Mouse (Mus musculus) limb, embryonic 13.5 days (tissue): ENCODE measurements around the gene Syngap1. TPM values are rescaled to one million over a fixed set of nuclear protein-coding genes. Genes with fewer than 3 reads are reported as not detected.
"Not testable (repeated sequence)": the region's sequence is repeated elsewhere in the genome, so short reads cannot be mapped to it uniquely, and the experiment has no call there.

Experiments used
- ATAC-seq: fragments of 200-750 bp; cut with Nextera tagmentation; 2 replicates; pipeline ENCODE4 v1.8.0; 2017; ENCODE audit warnings: low read depth, moderate number of reproducible peaks, moderate TSS enrichment; ENCODE audit not compliant: low FRiP score
- H3K27ac ChIP-seq: fragments of 300-500 bp; sonication (generic); 2 replicates; pipeline ENCODE4 v1.5.1; 2015; ENCODE audit warnings: inconsistent platforms, mild to moderate bottlenecking, moderate library complexity
- H3K27me3 ChIP-seq: fragments of 300-500 bp; sonication (generic); 2 replicates; pipeline ENCODE4 v1.6.1; 2015; ENCODE audit warnings: mild to moderate bottlenecking, inconsistent platforms
- H3K36me3 ChIP-seq: fragments of 300-500 bp; sonication (generic); 2 replicates; pipeline ENCODE4 v1.6.1; 2015; ENCODE audit warnings: inconsistent platforms, mild to moderate bottlenecking, moderate library complexity
- H3K4me1 ChIP-seq: fragments of 300-500 bp; sonication (generic); 2 replicates; pipeline ENCODE4 v1.6.1; 2015; ENCODE audit warnings: inconsistent platforms
- H3K4me2 ChIP-seq: fragments of 300-500 bp; sonication (generic); replicated peaks from 2 replicates; pipeline ENCODE4 v1.6.1; 2015; ENCODE audit warnings: inconsistent platforms, mild to moderate bottlenecking, moderate library complexity
- H3K4me3 ChIP-seq: fragments of 300-500 bp; sonication (generic); 2 replicates; pipeline ENCODE4 v1.5.1; 2015; ENCODE audit warnings: moderate library complexity, mild to moderate bottlenecking, inconsistent platforms
- H3K9ac ChIP-seq: fragments of 300-500 bp; sonication (generic); 2 replicates; pipeline ENCODE4 v1.6.1; 2015; ENCODE audit warnings: mild to moderate bottlenecking, inconsistent platforms
- H3K9me3 ChIP-seq: fragments of 300-500 bp; sonication (generic); 2 replicates; pipeline ENCODE4 v1.6.1; 2016; ENCODE audit warnings: inconsistent platforms
- WGBS: fragments of 180-500 bp; shearing (Covaris S2); methylation state at CpG from one replicate; pipeline ENCODE4 v1.1.7; 2015; 5-methylcytosine and 5-hydroxymethylcytosine counted together
- polyA plus RNA-seq: library from polyadenylated mRNA; unstranded; fragments of >200 nt; fragmentation: Nextera tagmentation; extraction: Ambion mirVana; gene quantifications from 2 replicates; pipeline ENCODE4 v1.2.1, GENCODE M21; 2015

Syngap1 gene
- polyA plus RNA-seq, 1 experiment from 2014 or later = 3.6 TPM

GRCm38 (mm10) chr17:26918343-26918742, 22.7 kb upstream of the Syngap1 start:
- H3K36me3 ChIP-seq = peaks cover 16% of the 10 kb centered on the region
- no peak overlapping the region for H3K27ac ChIP-seq
- peak overlapping the region; percentile 74 for H3K4me3 ChIP-seq
- no peak for ATAC-seq
- no peaks in the 10 kb centered on the region for H3K9me3 ChIP-seq
- 0 out of 2 replicates have a peak overlapping the region, but pooled peaks have one; percentile 45 for H3K9ac ChIP-seq
- peak overlapping the region; percentile 72 for H3K4me2 ChIP-seq
- H3K27me3 ChIP-seq = no peaks in the 10 kb centered on the region
- peaks cover 11% of the 10 kb centered on the region for H3K4me1 ChIP-seq
- 71% methylated on average over 2 of the region's 2 CpGs for WGBS

GRCm38 (mm10) chr17:26919516-26919915, 21.5 kb upstream of the Syngap1 start:
- Histone ChIP-seq H3K36me3 (peaks cover 24% of the 10 kb centered on the region), H3K4me1 (peaks cover 11% of the 10 kb centered on the region)
- H3K9me3 ChIP-seq, H3K4me3 ChIP-seq, H3K27me3 ChIP-seq, ATAC-seq, H3K4me2 ChIP-seq, H3K9ac ChIP-seq, H3K27ac ChIP-seq: not testable (repeated sequence)
- WGBS = 71% methylated on average over 2 of the region's 2 CpGs

GRCm38 (mm10) chr17:26922368-26922767, 18.7 kb upstream of the Syngap1 start:
- Histone ChIP-seq H3K4me1 (peaks cover 11% of the 10 kb centered on the region), H3K36me3 (peaks cover 48% of the 10 kb centered on the region)
- not testable (repeated sequence) for H3K4me2 ChIP-seq, H3K4me3 ChIP-seq, H3K27me3 ChIP-seq, H3K27ac ChIP-seq, H3K9ac ChIP-seq, H3K9me3 ChIP-seq, ATAC-seq
- WGBS = 79% methylated on average over 6 of the region's 6 CpGs

- H3K27me3 ChIP-seq, H3K9me3 ChIP-seq, H3K4me1 ChIP-seq, ATAC-seq, H3K9ac ChIP-seq, H3K4me3 ChIP-seq, H3K27ac ChIP-seq, H3K4me2 ChIP-seq: not testable (repeated sequence)
- 94% methylated on average over 9 of the region's 9 CpGs for WGBS
- H3K36me3 ChIP-seq = peaks cover 71% of the 10 kb centered on the region
Observed at GRCm38 (mm10) chr17:26925414-26925813, 15.6 kb upstream of the Syngap1 start.

- not testable (repeated sequence) for H3K27me3 ChIP-seq, H3K9ac ChIP-seq, H3K27ac ChIP-seq, H3K4me2 ChIP-seq, H3K9me3 ChIP-seq, H3K4me3 ChIP-seq, ATAC-seq
- WGBS = 69% methylated on average over 7 of the region's 7 CpGs
- H3K36me3 ChIP-seq = peaks cover 54% of the 10 kb centered on the region
- H3K4me1 ChIP-seq = peaks cover 19% of the 10 kb centered on the region
Observed at GRCm38 (mm10) chr17:26931795-26932194, 9.3 kb upstream of the Syngap1 start.

- no peaks in the 10 kb centered on the region for H3K27me3 ChIP-seq
- H3K9me3 ChIP-seq = no peaks in the 10 kb centered on the region
- peak within 1 kb of the TSS; percentile 74 for H3K4me3 ChIP-seq
- WGBS = 0% methylated on average over 41 of the region's 43 CpGs
- ATAC-seq = peak; percentile 89
- peak within 1 kb of the TSS; percentile 87 for H3K27ac ChIP-seq
- peaks cover 25% of the 10 kb centered on the region for H3K4me1 ChIP-seq
- H3K36me3 ChIP-seq = peaks cover 52% of the 10 kb centered on the region
- peak within 1 kb of the TSS; percentile 84 for H3K9ac ChIP-seq
- peak within 1 kb of the TSS; percentile 93 for H3K4me2 ChIP-seq
Observed at GRCm38 (mm10) chr17:26932839-26933398, 8.1 kb upstream of the Syngap1 start, which contains the start of gene Phf1. Gene Phf1, plus strand, starts transcription at chr17:26933052.

- no peaks in the 10 kb centered on the region for H3K27me3 ChIP-seq
- 6% methylated on average over 13 of the region's 13 CpGs for WGBS
- H3K4me3 ChIP-seq = peak overlapping the region; percentile 74
- ATAC-seq = peak; percentile 8; the same call in 1 of the 2 replicates
- H3K9ac ChIP-seq = peak overlapping the region; percentile 84
- no peaks in the 10 kb centered on the region for H3K9me3 ChIP-seq
- peaks cover 51% of the 10 kb centered on the region for H3K36me3 ChIP-seq
- H3K4me1 ChIP-seq = peaks cover 30% of the 10 kb centered on the region
- peak overlapping the region; percentile 87 for H3K27ac ChIP-seq
- H3K4me2 ChIP-seq = peak overlapping the region; percentile 93
Observed at GRCm38 (mm10) chr17:26933419-26933818, 7.6 kb upstream of the Syngap1 start.

GRCm38 (mm10) chr17:26933885-26934827, 6.9 kb upstream of the Syngap1 start:
- H3K9ac ChIP-seq = peak overlapping the region; percentile 84
- H3K4me2 ChIP-seq = peak overlapping the region; percentile 93
- no peaks in the 10 kb centered on the region for H3K27me3 ChIP-seq
- peaks cover 45% of the 10 kb centered on the region for H3K36me3 ChIP-seq
- H3K4me3 ChIP-seq = peak overlapping the region; percentile 74
- H3K27ac ChIP-seq = peak overlapping the region; percentile 87; the same call in 1 of the 2 replicates
- H3K9me3 ChIP-seq = no peaks in the 10 kb centered on the region
- 78% methylated on average over 16 of the region's 16 CpGs for WGBS
- ATAC-seq = no peak
- peaks cover 34% of the 10 kb centered on the region for H3K4me1 ChIP-seq

GRCm38 (mm10) chr17:26935027-26935426, 6.0 kb upstream of the Syngap1 start:
- no peak overlapping the region for H3K4me2 ChIP-seq
- H3K27ac ChIP-seq = no peak overlapping the region
- H3K9me3 ChIP-seq = no peaks in the 10 kb centered on the region
- no peak for ATAC-seq
- peaks cover 37% of the 10 kb centered on the region for H3K4me1 ChIP-seq
- no peak overlapping the region for H3K4me3 ChIP-seq
- no peaks in the 10 kb centered on the region for H3K27me3 ChIP-seq
- no peak overlapping the region for H3K9ac ChIP-seq
- WGBS = 88% methylated on average over 9 of the region's 9 CpGs
- peaks cover 37% of the 10 kb centered on the region for H3K36me3 ChIP-seq

- WGBS = 83% methylated on average over 12 of the region's 12 CpGs
- Histone ChIP-seq H3K4me2 (no peak overlapping the region), H3K27me3 (no peaks in the 10 kb centered on the region), H3K4me1 (peaks cover 47% of the 10 kb centered on the region), H3K27ac (no peak overlapping the region), H3K9ac (0 out of 2 replicates have a peak overlapping the region, but pooled peaks have one; percentile 13), H3K36me3 (peaks cover 35% of the 10 kb centered on the region), H3K9me3 (no peaks in the 10 kb centered on the region), H3K4me3 (no peak overlapping the region)
- ATAC-seq = no peak
Observed at GRCm38 (mm10) chr17:26936453-26936852, 4.6 kb upstream of the Syngap1 start.

- WGBS = 80% methylated on average over 15 of the region's 15 CpGs
- peak overlapping the region; percentile 99; the same call in 1 of the 2 replicates for H3K4me2 ChIP-seq
Observed at GRCm38 (mm10) chr17:26936921-26937695, 3.9 kb upstream of the Syngap1 start.

More at GRCm38 (mm10) chr17:26936921-26937695, 3.9 kb upstream of the Syngap1 start:
- no peak for ATAC-seq
- Histone ChIP-seq H3K9ac (no peak overlapping the region), H3K27ac (no peak overlapping the region), H3K4me1 (peaks cover 49% of the 10 kb centered on the region), H3K9me3 (no peaks in the 10 kb centered on the region), H3K27me3 (no peaks in the 10 kb centered on the region), H3K4me3 (no peak overlapping the region), H3K36me3 (peaks cover 35% of the 10 kb centered on the region)
